In genomic region chr7:62085120-62085849, GRCm38 (mm10) we compare ENCODE assay signal across 8 mouse cellular contexts.
A peak's percentile ranks its signal among the peaks of the same experiment; 100 is the strongest.
DNase-seq lines count a peak whose midpoint lies in the region; ATAC-seq and TF ChIP-seq lines count a peak whose summit lies in the region.

No protein-coding gene starts in this region.

- no peak overlapping the region for H3K9ac ChIP-seq in hindbrain, embryonic 11.5 days (ENCODE audit: low read depth, low read length)
- H3K9ac ChIP-seq in lung, embryonic 15.5 days, result no peak overlapping the region
- H3K9ac ChIP-seq in stomach, postnatal 0 days (ENCODE audit: low read length), result no peak overlapping the region
- H3K9ac ChIP-seq in heart, adult 2 months (ENCODE audit: low read depth, low read length), result no peak overlapping the region

- no peak for TF ChIP-seq EP300 in stomach, postnatal 0 days (optimal IDR thresholded peaks at IDR 0.05)
- TF ChIP-seq EP300 in heart, adult 2 months (IDR thresholded peaks at IDR 0.05; ENCODE audit: insufficient read depth, low read depth, low read length), result no peak

- no peak overlapping the region for H3K27ac ChIP-seq in hindbrain, embryonic 11.5 days (ENCODE audit: low read depth, low read length)
- H3K27ac ChIP-seq in hindbrain, embryonic 10.5 days, result no peak overlapping the region
- peak overlapping the region; percentile 29 for H3K27ac ChIP-seq in lung, embryonic 15.5 days
- H3K27ac ChIP-seq in stomach, postnatal 0 days (replicated peaks), result no peak overlapping the region
- H3K27ac ChIP-seq in heart, adult 2 months, result no peak overlapping the region

- no peaks in the 10 kb centered on the region for H3K79me2 ChIP-seq in heart, adult 2 months (replicated peaks; ENCODE audit: control insufficient read depth, insufficient read depth, low read length)

- H3K36me3 ChIP-seq in hindbrain, embryonic 11.5 days (ENCODE audit: control insufficient read depth, insufficient read depth, low read length), result no peaks in the 10 kb centered on the region
- H3K36me3 ChIP-seq in hindbrain, embryonic 10.5 days, result no peaks in the 10 kb centered on the region
- no peaks in the 10 kb centered on the region for H3K36me3 ChIP-seq in lung, embryonic 15.5 days
- H3K36me3 ChIP-seq in stomach, postnatal 0 days (ENCODE audit: control insufficient read depth, insufficient read depth, low read length), result no peaks in the 10 kb centered on the region
- H3K36me3 ChIP-seq in heart, adult 2 months (ENCODE audit: control insufficient read depth, insufficient read depth, low read length), result no peaks in the 10 kb centered on the region

- no peak overlapping the region for H3K4me2 ChIP-seq in hindbrain, embryonic 11.5 days (replicated peaks; ENCODE audit: low read depth, low read length)
- no peak overlapping the region for H3K4me2 ChIP-seq in lung, embryonic 15.5 days
- no peak overlapping the region for H3K4me2 ChIP-seq in stomach, postnatal 0 days (replicated peaks; ENCODE audit: low read depth)

- no peak for TF ChIP-seq CTCF in stomach, postnatal 0 days (IDR thresholded peaks at IDR 0.05; ENCODE audit: low read depth)
- no peak for TF ChIP-seq CTCF in heart, adult 2 months (IDR thresholded peaks at IDR 0.05)

- ATAC-seq in hindbrain, embryonic 11.5 days (ENCODE audit: low FRiP score), result peak; percentile 53; the same call in 1 of the 2 replicates
- ATAC-seq in lung, embryonic 15.5 days (ENCODE audit: borderline replicate concordance, extremely low read depth, low FRiP score, low TSS enrichment), result peak; percentile 96
- peak; percentile 67; the same call in 1 of the 2 replicates for ATAC-seq in stomach, postnatal 0 days (ENCODE audit: low FRiP score, low TSS enrichment)

- no peak for TF ChIP-seq POLR2A in heart, adult 2 months (IDR thresholded peaks at IDR 0.05; ENCODE audit: insufficient read depth, low read depth, low read length)

- H3K4me3 ChIP-seq in hindbrain, embryonic 11.5 days (ENCODE audit: low read depth, low read length), result no peak overlapping the region
- H3K4me3 ChIP-seq in hindbrain, embryonic 10.5 days, result no peak overlapping the region
- no peak overlapping the region for H3K4me3 ChIP-seq in lung, embryonic 15.5 days
- H3K4me3 ChIP-seq in stomach, postnatal 0 days (ENCODE audit: low read depth, low read length), result no peak overlapping the region
- no peak overlapping the region for H3K4me3 ChIP-seq in heart, adult 2 months

- H3K4me1 ChIP-seq in hindbrain, embryonic 11.5 days (replicated peaks; ENCODE audit: control insufficient read depth, insufficient read depth, low read length), result no peaks in the 10 kb centered on the region
- H3K4me1 ChIP-seq in hindbrain, embryonic 10.5 days (replicated peaks), result no peaks in the 10 kb centered on the region
- no peaks in the 10 kb centered on the region for H3K4me1 ChIP-seq in lung, embryonic 15.5 days
- no peaks in the 10 kb centered on the region for H3K4me1 ChIP-seq in stomach, postnatal 0 days (replicated peaks; ENCODE audit: control insufficient read depth, insufficient read depth)
- no peaks in the 10 kb centered on the region for H3K4me1 ChIP-seq in heart, adult 2 months (ENCODE audit: control insufficient read depth, insufficient read depth, low read length)

- intact Hi-C loops in gastrocnemius, postnatal 14 days (cut with DNase I; ENCODE audit: low total_unique reads), result no loop called here
- intact Hi-C loops in heart, adult 2 months (cut with DNase I), result no loop called here

- H3K9me3 ChIP-seq in hindbrain, embryonic 11.5 days (ENCODE audit: control insufficient read depth, low read length), result no peaks in the 10 kb centered on the region
- H3K9me3 ChIP-seq in hindbrain, embryonic 10.5 days, result 0 out of 2 replicates have a peak, but pooled peaks cover 5% of the 10 kb centered on the region
- no peaks in the 10 kb centered on the region for H3K9me3 ChIP-seq in lung, embryonic 15.5 days
- no peaks in the 10 kb centered on the region for H3K9me3 ChIP-seq in stomach, postnatal 0 days (ENCODE audit: control insufficient read depth, low read length)

- H3K27me3 ChIP-seq in hindbrain, embryonic 11.5 days (ENCODE audit: control insufficient read depth, insufficient read depth, low read length), result no peaks in the 10 kb centered on the region
- no peaks in the 10 kb centered on the region for H3K27me3 ChIP-seq in hindbrain, embryonic 10.5 days (ENCODE audit: insufficient read depth, poor library complexity, severe bottlenecking)
- H3K27me3 ChIP-seq in lung, embryonic 15.5 days, result no peaks in the 10 kb centered on the region
- H3K27me3 ChIP-seq in stomach, postnatal 0 days (ENCODE audit: control insufficient read depth, insufficient read depth, low read length), result no peaks in the 10 kb centered on the region
- no peaks in the 10 kb centered on the region for H3K27me3 ChIP-seq in heart, adult 2 months (ENCODE audit: control insufficient read depth, insufficient read depth, low read length)

- DNase-seq in hindbrain, embryonic 11.5 days (ENCODE audit: low spot score), result peak; percentile 1
- no peak for DNase-seq in hindbrain, embryonic 10.5 days (ENCODE audit: low spot score)
- peak; percentile 87 for DNase-seq in MN1 (ENCODE audit: low spot score)
- peak; percentile 50 to 63 for DNase-seq in cerebellum, postnatal 36 days
- DNase-seq in stomach, postnatal 0 days (ENCODE audit: low spot score), result peak; percentile 50
- no peak for DNase-seq in gastrocnemius, postnatal 14 days
- DNase-seq in heart, adult 2 months, result no peak

Comparison
In these comparisons a context has a peak if more than half of its experiments do, and no peak if none do; other contexts are left out.
1. DNase-seq: peak in hindbrain, embryonic 11.5 days (single experiment), MN1 (single experiment), cerebellum, postnatal 36 days (2 of 2) and stomach, postnatal 0 days (single experiment); none in hindbrain, embryonic 10.5 days (single experiment), gastrocnemius, postnatal 14 days (single experiment) and heart, adult 2 months (0 of 2).
2. Peak in every context shown above with its lines, with median percentiles within 50 percentile points of each other: ATAC-seq.